Mouse (Mus musculus): ENCODE data around the gene Ddx49. TPM values are rescaled to one million over a fixed set of nuclear protein-coding genes. Genes with fewer than 3 reads are reported as not detected.
A peak's percentile ranks its signal among the peaks of the same experiment; 100 is the strongest.

The Ddx49 gene
- polyA plus RNA-seq, 1 experiment from 2014 or later, result 53.8 TPM

GRCm38 (mm10) chr8:70254628-70255027, 47.7 kb downstream of the Ddx49 start:
- Histone ChIP-seq H3K27ac (replicated peaks) (no peak overlapping the region), H3K4me3 (no peak overlapping the region), H3K4me2 (replicated peaks) (no peak overlapping the region), H3K9ac (replicated peaks) (no peak overlapping the region), H3K4me1 (no peaks in the 10 kb centered on the region), H3K27me3 (no peaks in the 10 kb centered on the region), H3K36me3 (peaks cover 100% of the 10 kb centered on the region), H3K9me3 (no peaks in the 10 kb centered on the region)
- 82% methylated on average over 1 of the region's 1 CpGs for WGBS
- no peak for ATAC-seq (ENCODE audit: low FRiP score, low read depth)

GRCm38 (mm10) chr8:70247841-70248240, 54.4 kb downstream of the Ddx49 start:
- H3K9me3 ChIP-seq, result no peaks in the 10 kb centered on the region
- no peak overlapping the region for H3K9ac ChIP-seq (replicated peaks)
- no peak overlapping the region for H3K4me2 ChIP-seq (replicated peaks)
- no peaks in the 10 kb centered on the region for H3K4me1 ChIP-seq
- no peak for ATAC-seq (ENCODE audit: low FRiP score, low read depth)
- peak overlapping the region; percentile 32; the same call in 1 of the 2 replicates for H3K27ac ChIP-seq (replicated peaks)
- 79% methylated on average over 3 of the region's 3 CpGs for WGBS
- H3K36me3 ChIP-seq, result peaks cover 92% of the 10 kb centered on the region
- no peaks in the 10 kb centered on the region for H3K27me3 ChIP-seq
- no peak overlapping the region for H3K4me3 ChIP-seq

- no peak overlapping the region for H3K27ac ChIP-seq (replicated peaks)
- no peak overlapping the region for H3K4me2 ChIP-seq (replicated peaks)
- H3K36me3 ChIP-seq, result peaks cover 92% of the 10 kb centered on the region
- no peak overlapping the region for H3K4me3 ChIP-seq
- H3K9ac ChIP-seq (replicated peaks), result no peak overlapping the region
- no peak for ATAC-seq (ENCODE audit: low FRiP score, low read depth)
- H3K4me1 ChIP-seq, result no peaks in the 10 kb centered on the region
- no peaks in the 10 kb centered on the region for H3K27me3 ChIP-seq
- H3K9me3 ChIP-seq, result no peaks in the 10 kb centered on the region
- 93% methylated on average over 6 of the region's 6 CpGs for WGBS
These were observed 55.7 kb downstream of the Ddx49 start for GRCm38 (mm10) chr8:70246622-70247021.

Other genes with a start within 250 kb of the Ddx49 start
- 1.3 and 2.0 TPM in 2 replicates for gene Tm6sf2, start 229.6 kb downstream of the Ddx49 start, polyA plus RNA-seq (2016; fragmentation: Nextera tagmentation; extraction: Ambion mirVana)
- gene Hapln4, start 219.0 kb downstream of the Ddx49 start, polyA plus RNA-seq (2016; fragmentation: Nextera tagmentation; extraction: Ambion mirVana), result 0.20 and 0.23 TPM in 2 replicates
- gene Ncan, start 181.6 kb downstream of the Ddx49 start, polyA plus RNA-seq (2016; fragmentation: Nextera tagmentation; extraction: Ambion mirVana), result 91.9 and 109 TPM in 2 replicates
- gene Nr2c2ap, start 171.2 kb downstream of the Ddx49 start, polyA plus RNA-seq (2016; fragmentation: Nextera tagmentation; extraction: Ambion mirVana), result 23.3 and 23.8 TPM in 2 replicates
- 16.3 and 17.8 TPM in 2 replicates for gene Rfxank, start 163.3 kb downstream of the Ddx49 start, polyA plus RNA-seq (2016; fragmentation: Nextera tagmentation; extraction: Ambion mirVana)
- gene Borcs8, start 163.0 kb downstream of the Ddx49 start, polyA plus RNA-seq (2016; fragmentation: Nextera tagmentation; extraction: Ambion mirVana), result 37.1 and 41.9 TPM in 2 replicates
- 0.19 and 0.46 TPM in 2 replicates for gene Mef2b, start 162.8 kb downstream of the Ddx49 start, polyA plus RNA-seq (2016; fragmentation: Nextera tagmentation; extraction: Ambion mirVana)
- 47.6 and 49.0 TPM in 2 replicates for gene Tmem161a, start 130.1 kb downstream of the Ddx49 start, polyA plus RNA-seq (2016; fragmentation: Nextera tagmentation; extraction: Ambion mirVana)
- 3.9 and 4.3 TPM in 2 replicates for gene Slc25a42, start 90.2 kb downstream of the Ddx49 start, polyA plus RNA-seq (2016; fragmentation: Nextera tagmentation; extraction: Ambion mirVana)
- gene Sugp2, start 68.3 kb downstream of the Ddx49 start, polyA plus RNA-seq (2016; fragmentation: Nextera tagmentation; extraction: Ambion mirVana), result 82.5 and 88.6 TPM in 2 replicates
- gene Armc6, start 68.0 kb downstream of the Ddx49 start, polyA plus RNA-seq (2016; fragmentation: Nextera tagmentation; extraction: Ambion mirVana), result 45.5 and 47.1 TPM in 2 replicates
- gene Homer3, start 19.7 kb downstream of the Ddx49 start, polyA plus RNA-seq (2016; fragmentation: Nextera tagmentation; extraction: Ambion mirVana), result 99.6 and 100 TPM in 2 replicates
- gene Cope, start within 50 bp of the Ddx49 start, polyA plus RNA-seq (2016; fragmentation: Nextera tagmentation; extraction: Ambion mirVana), result 222 and 235 TPM in 2 replicates
- gene Cers1, start 13.3 kb upstream of the Ddx49 start, polyA plus RNA-seq (2016; fragmentation: Nextera tagmentation; extraction: Ambion mirVana), result 15.3 and 17.1 TPM in 2 replicates
- 3.7 and 4.5 TPM in 2 replicates for gene Gdf1, start 27.3 kb upstream of the Ddx49 start, polyA plus RNA-seq (2016; fragmentation: Nextera tagmentation; extraction: Ambion mirVana)
- 32.8 and 38.0 TPM in 2 replicates for gene Upf1, start 50.8 kb upstream of the Ddx49 start, polyA plus RNA-seq (2016; fragmentation: Nextera tagmentation; extraction: Ambion mirVana)
- gene Comp, start 71.1 kb upstream of the Ddx49 start, polyA plus RNA-seq (2016; fragmentation: Nextera tagmentation; extraction: Ambion mirVana), result 0.23 TPM in 1 of 2 replicates, not detected in the other
- 22.8 and 23.6 TPM in 2 replicates for gene Crtc1, start 137.1 kb upstream of the Ddx49 start, polyA plus RNA-seq (2016; fragmentation: Nextera tagmentation; extraction: Ambion mirVana)
- 17.8 and 18.5 TPM in 2 replicates for gene Klhl26, start 174.5 kb upstream of the Ddx49 start, polyA plus RNA-seq (2016; fragmentation: Nextera tagmentation; extraction: Ambion mirVana)
- 19.3 and 21.7 TPM in 2 replicates for gene Tmem59l, start 184.9 kb upstream of the Ddx49 start, polyA plus RNA-seq (2016; fragmentation: Nextera tagmentation; extraction: Ambion mirVana)
- 0.92 and 1.6 TPM in 2 replicates for gene Crlf1, start 190.7 kb upstream of the Ddx49 start, polyA plus RNA-seq (2016; fragmentation: Nextera tagmentation; extraction: Ambion mirVana)
- 130 and 134 TPM in 2 replicates for gene Rex1bd, start 204.3 kb upstream of the Ddx49 start, polyA plus RNA-seq (2016; fragmentation: Nextera tagmentation; extraction: Ambion mirVana)
- 748 and 749 TPM in 2 replicates for gene Uba52, start 208.3 kb upstream of the Ddx49 start, polyA plus RNA-seq (2016; fragmentation: Nextera tagmentation; extraction: Ambion mirVana)
- 326 and 332 TPM in 2 replicates for gene Fkbp8, start 225.2 kb upstream of the Ddx49 start, polyA plus RNA-seq (2016; fragmentation: Nextera tagmentation; extraction: Ambion mirVana)
- 52.1 and 52.7 TPM in 2 replicates for gene Kxd1, start 225.5 kb upstream of the Ddx49 start, polyA plus RNA-seq (2016; fragmentation: Nextera tagmentation; extraction: Ambion mirVana)
- 18.7 and 21.6 TPM in 2 replicates for gene Ell, start 237.0 kb upstream of the Ddx49 start, polyA plus RNA-seq (2016; fragmentation: Nextera tagmentation; extraction: Ambion mirVana)